Mouse (Mus musculus) liver, postnatal 0 days (tissue): ENCODE measurements around the gene Cers5.

Source experiments
- CTCF ChIP-seq: sonication (generic); IDR thresholded peaks from 2 replicates; pipeline ENCODE4 v1.5.1; 2016; ENCODE audit warnings: antibody characterized with exemption, low read depth
- EP300 ChIP-seq: IDR thresholded peaks from 2 replicates; pipeline ENCODE4 v1.6.1; 2016; ENCODE audit warnings: antibody characterized with exemption, low read depth, mild to moderate bottlenecking

- TF ChIP-seq CTCF = no peak
- no peak for TF ChIP-seq EP300
Measured at GRCm38 (mm10) chr15:99691976-99692375, 80.7 kb downstream of the Cers5 start.
